Mouse (Mus musculus): ENCODE measurements around the gene Apba3.

DNA sequence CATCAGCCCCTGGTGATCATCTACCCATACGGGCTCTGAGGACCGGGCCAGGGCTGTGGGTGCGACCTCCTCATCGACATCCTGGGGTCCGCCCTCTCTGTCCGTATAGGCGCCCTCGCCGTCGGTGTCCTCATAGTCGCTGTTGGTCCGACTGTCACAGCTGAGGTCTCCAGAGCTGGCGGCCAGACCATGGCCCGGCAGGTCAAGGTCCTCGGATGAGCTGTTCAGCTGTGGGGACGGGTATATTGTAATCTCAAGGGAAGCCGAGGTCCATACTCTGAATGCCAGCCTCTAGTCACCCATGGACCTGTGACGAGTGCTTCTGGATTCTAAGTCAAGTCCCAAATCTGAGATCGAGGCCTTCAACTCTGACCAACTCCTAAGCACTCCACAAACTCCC lies 7.1 kb downstream of the Apba3 start:
- TF ChIP-seq CTCF (conservative IDR thresholded peaks at IDR 0.05; ENCODE audit: low read length) (no peak), POU5F1 (IDR thresholded peaks at IDR 0.05; ENCODE audit: borderline replicate concordance, low read length) (no peak), NANOG (IDR thresholded peaks at IDR 0.05; ENCODE audit: borderline replicate concordance, low read length) (no peak)

All from E14TG2a.4 (cell line).